Mouse (Mus musculus) testis, postnatal 14 days (tissue): ENCODE results near the gene Dock10.

ENCODE experiments used
- DNase-seq: peaks from one replicate; pipeline ENCODE4 v3.0.0; 2021; ENCODE audit warnings: low spot score

The Dock10 gene

GRCm38 (mm10) chr1:80459923-80460322, 298.4 kb downstream of the Dock10 start:
- DNase-seq, result no peak

- no peak for DNase-seq
Observed at GRCm38 (mm10) chr1:80459477-80459876, 298.9 kb downstream of the Dock10 start.

DNA sequence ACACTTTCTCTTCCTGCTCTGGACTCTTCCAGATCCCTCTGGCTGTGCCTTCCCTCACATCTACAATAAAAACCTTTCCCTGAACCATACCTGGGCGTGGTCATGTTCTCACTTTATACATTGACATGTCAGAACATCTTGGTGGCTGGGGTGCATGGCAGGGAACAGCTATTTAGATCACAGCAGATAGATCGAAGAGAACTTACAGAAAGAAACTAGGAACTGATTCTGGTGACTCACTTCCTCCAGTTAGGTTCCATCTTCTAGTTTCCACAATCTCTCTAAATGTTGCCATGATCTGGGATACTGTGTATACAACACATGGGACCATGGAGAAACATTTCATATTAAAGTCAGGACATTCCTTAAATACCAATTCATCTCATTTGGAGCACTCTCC, 304.4 kb downstream of the Dock10 start:
- DNase-seq, result no peak

DNA sequence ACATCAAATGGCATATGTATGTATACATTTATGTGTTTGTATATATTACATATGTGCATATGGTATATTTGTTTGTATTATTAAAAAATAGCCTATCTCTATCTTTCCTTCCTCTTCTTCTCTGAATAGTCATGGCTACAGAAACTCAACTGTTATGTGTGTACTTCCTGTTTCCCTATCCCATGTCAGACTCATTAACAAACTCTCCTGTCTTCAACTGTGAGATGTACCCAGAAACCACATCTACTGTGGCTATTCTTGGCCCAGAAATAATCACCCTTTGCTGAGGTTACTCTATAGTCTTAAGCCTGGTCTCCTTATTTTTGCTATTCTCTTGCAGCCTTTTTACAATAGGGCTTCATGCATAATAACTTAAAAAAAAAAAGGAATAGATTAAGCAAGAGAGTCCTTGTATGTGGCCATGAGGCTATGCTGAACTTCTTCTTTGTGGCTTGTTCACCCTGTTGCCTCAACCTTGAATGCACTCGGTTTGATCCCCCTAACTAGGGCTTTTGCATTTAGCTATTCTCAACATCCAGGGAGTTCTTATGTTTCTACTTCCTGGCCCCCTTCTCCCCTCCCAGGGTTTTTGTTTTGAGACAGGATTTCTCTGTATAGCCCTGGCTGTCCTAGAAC, 306.3 kb downstream of the Dock10 start:
- DNase-seq, result no peak
